Mouse (Mus musculus) E14TG2a.4 (cell line): ENCODE results near the gene Lim2.

ENCODE experiments used
- CTCF ChIP-seq: conservative IDR thresholded peaks from 2 replicates; pipeline ENCODE4 v1.5.1; 2014; ENCODE audit warnings: low read length
- NANOG ChIP-seq: IDR thresholded peaks from 2 replicates; pipeline ENCODE4 v1.6.1; 2014; ENCODE audit warnings: borderline replicate concordance, low read length, mixed read lengths

- no peak for TF ChIP-seq CTCF
- TF ChIP-seq NANOG, result no peak
Measured at GRCm38 (mm10) chr7:43462851-43463250, 35.4 kb downstream of the Lim2 start, which contains the start of gene Vsig10l.
